Mouse (Mus musculus) left cerebral cortex, adult 2 months (tissue): Measurements from ENCODE around the gene Syna. TPM values are rescaled to one million over a fixed set of nuclear protein-coding genes. Genes with fewer than 3 reads are reported as not detected.

Source experiments
- DNase-seq, 2 experiments: peaks; one replicate each; pipeline ENCODE4 v3.0.0; 2021 to 2022; ENCODE audit warnings: low spot score in 2 of 2, mixed read lengths in 1 of 2; ENCODE audit errors: extremely low spot score in 1 of 2
- H3K27ac ChIP-seq: fragments of 200-600 bp; 2 replicates; pipeline ENCODE4 v1.8.1; 2022
- H3K4me3 ChIP-seq: fragments of 200-600 bp; 2 replicates; pipeline ENCODE4 v1.8.1; 2022
- CTCF ChIP-seq: fragments of 200-600 bp; IDR thresholded peaks from 2 replicates; pipeline ENCODE4 v1.8.1; 2022; ENCODE audit warnings: antibody characterized with exemption, mild to moderate bottlenecking, moderate library complexity
- intact Hi-C: fragments of 180-260 bp; cut with DNase I; formaldehyde crosslinking; loops from one replicate; pipeline ENCODE4 v1.15.1; 2025
- total RNA-seq, 2 experiments: library from RNA; stranded (reverse); gene quantifications; 2 replicates each; pipeline ENCODE4 v1.2.3; 2021

Syna gene
- total RNA-seq, 2 experiments from 2014 or later = 0.21 to 0.34 TPM

DNA sequence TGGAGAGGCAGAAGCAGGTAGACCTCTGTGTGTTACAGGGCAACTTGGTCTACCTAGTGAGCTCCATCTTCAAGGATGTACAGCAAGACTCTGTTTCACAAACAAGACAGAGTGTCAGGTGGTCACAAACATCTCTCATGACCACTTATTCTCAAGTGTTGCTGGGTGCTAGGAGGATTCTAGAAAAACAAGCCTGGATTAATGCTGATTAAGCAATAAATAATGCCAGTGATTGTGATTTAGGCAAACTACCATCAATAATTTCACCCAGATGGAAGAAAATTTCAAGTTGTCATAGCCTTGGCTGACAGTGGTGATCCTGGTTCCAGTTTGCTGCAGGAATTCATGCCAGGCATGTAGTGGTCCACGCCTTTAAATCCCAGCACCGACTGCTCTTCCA is 4.3 kb upstream of the Syna start:
- no peak overlapping the region for H3K4me3 ChIP-seq
- no peak for DNase-seq
- intact Hi-C loops = no loop called here
- no peak overlapping the region for H3K27ac ChIP-seq
- TF ChIP-seq CTCF = no peak

- no peak overlapping the region for H3K4me3 ChIP-seq
- H3K27ac ChIP-seq = no peak overlapping the region
- no peak for DNase-seq
- intact Hi-C loops = no loop called here
- no peak for TF ChIP-seq CTCF
Observed at GRCm38 (mm10) chr5:134560450-134561171, 640 bp upstream of the Syna start.

DNA sequence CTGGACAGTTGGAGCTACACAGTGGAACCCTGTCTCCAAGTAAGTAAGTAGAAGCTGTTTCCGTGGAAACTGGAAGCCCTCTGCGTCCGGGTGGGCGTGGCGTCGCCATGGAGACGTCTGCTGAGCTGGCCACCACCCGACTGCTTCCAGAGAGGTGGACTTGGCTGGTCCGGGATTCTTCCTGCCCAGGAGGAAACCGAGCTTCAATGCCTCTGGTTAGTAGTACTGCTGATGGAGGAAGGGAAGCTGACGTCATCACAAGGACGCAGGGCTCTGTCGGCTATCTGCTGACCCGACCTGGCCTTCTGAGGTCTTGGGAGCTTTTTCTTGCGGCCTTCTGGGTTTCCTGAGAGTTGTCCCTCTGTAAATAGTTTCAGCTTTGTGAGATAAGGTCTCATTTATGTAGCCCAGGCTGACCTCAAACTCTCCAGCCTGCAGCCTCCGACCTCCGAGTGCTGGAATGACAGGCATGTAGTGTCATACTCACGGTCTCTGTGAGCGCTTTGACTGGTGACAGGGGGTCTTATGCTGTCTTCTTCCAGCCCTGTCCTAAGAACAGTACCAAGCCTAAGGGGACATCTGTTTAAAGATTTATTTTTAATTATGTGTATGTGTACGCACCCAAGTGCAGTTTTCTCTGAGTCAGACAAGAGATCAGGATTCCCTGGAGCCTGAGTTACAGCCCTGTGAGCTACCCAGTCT is 4.4 kb downstream of the Syna start:
- Histone ChIP-seq H3K27ac (peak overlapping the region; percentile 76), H3K4me3 (peak overlapping the region; percentile 18)
- intact Hi-C loops = loop anchor here (2.0 kb wide), 1 partner anchor 13 kb away; no protein-coding TSS in a partner anchor
- DNase-seq = peak; percentile 82 to 85
- TF ChIP-seq CTCF = no peak

DNA sequence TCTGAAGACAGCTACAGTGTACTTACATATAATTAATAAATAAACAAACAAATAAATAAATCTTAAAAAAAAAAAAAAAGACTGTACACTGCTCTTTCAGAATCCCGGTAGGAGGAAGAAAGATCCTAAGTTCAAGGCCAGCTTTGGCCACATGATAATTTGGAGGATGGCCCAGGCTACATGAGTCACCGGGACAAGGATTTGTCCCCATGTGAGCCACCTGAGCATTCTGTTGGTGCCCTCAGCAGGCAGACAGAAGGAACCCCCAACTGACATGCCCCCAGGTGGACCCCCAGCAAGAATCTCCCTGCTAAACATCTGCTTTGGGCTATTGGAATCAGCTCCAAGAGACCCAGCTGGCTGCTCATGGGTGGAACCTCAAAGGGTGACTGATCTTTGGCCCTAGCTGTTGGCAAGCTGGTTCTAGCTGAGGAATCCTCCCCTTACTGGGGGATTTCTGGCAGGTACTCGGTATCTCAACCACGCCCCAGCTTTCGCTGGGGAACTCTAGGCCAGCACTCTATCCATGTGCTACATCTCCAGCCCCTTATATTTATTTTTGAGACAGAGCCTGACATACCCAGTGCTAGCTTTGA is 5.9 kb downstream of the Syna start:
- no peak; the same call in 1 of the 2 replicates for TF ChIP-seq CTCF
- Histone ChIP-seq H3K4me3 (no peak overlapping the region), H3K27ac (no peak overlapping the region)
- DNase-seq = no peak
- intact Hi-C loops = loop anchor here (2.0 kb wide), 1 partner anchor 15 kb away; no protein-coding TSS in a partner anchor

GRCm38 (mm10) chr5:134552110-134552972 is 7.6 kb downstream of the Syna start, which contains the start of gene Clip2:
Gene Clip2, minus strand, starts transcription at chr5:134552434.
- intact Hi-C loops = loop anchor here (1.0 kb wide), 1 partner anchor 20 kb away; no protein-coding TSS in a partner anchor
- H3K4me3 ChIP-seq = peak within 1 kb of the TSS; percentile 80
- TF ChIP-seq CTCF = peak; percentile 42
- DNase-seq = peak; percentile 99
- peak within 1 kb of the TSS; percentile 98 for H3K27ac ChIP-seq

DNA sequence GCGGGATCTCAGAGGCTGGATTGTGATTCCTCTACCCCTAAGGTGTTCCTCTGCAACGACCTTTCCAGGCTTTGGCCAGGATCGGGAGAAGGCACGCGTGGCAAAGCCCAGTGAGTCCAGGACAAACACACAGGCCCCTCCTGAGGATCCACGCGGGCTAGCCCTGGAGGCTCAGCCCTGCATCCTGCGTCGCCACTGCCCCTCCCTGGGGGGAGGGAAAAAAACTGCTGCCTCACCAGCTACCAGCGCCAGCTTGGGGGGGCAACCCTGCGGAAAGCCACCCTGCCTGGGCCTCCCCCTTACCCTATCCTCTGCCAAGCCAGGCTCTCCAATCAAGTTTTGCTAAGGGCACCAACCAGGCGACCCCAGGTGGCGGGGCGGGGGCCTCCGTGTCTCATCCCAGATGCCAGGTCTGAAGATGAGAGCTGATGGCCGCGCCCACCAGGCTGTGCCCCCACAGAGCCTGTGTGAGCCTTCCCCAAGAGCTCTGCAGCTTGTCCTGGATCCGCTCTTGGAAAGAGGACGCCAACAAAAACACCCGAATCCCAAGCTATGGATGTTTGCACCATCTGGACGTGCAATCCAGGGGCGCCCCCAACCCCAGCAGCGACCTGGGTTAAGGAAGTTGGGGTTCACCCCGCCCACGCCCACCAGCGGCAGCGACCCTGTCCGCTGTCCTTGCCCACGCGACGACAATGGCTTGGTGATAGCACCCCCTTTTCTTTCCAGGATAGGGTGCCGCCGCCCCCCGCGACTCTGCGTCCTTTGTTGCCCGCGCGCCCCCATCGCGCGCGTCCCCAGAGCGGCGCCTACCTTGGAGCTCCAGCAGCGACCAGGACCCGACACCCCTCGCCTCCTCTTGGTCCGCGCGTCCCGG is 8.5 kb downstream of the Syna start:
- peak overlapping the region; percentile 98 for H3K27ac ChIP-seq
- H3K4me3 ChIP-seq = peak overlapping the region; percentile 80
- intact Hi-C loops = loop anchor here (1.0 kb wide), 1 partner anchor 21 kb away; no protein-coding TSS in a partner anchor
- no peak for TF ChIP-seq CTCF
- DNase-seq = peak; percentile 57 to 61

DNA sequence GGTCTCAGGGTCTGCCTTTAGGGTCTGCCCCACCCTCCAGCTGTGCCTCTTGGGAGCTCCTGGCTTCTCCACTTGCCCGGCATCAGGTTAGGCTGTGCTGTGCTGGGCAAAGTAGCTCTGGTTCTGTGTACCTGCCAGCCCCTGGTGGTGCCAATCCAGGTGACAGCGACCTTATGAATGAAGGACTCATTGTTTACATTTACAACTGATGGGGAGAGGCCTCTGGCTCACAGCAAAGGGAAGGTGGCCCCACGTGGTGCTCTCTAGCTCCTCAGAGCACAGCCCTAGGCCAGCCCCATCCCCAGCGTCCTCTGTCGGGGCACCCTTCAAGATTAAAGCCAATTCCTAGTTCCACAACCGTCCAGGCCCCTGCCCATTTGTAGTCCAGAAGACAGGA is 9.1 kb downstream of the Syna start:
- TF ChIP-seq CTCF = no peak
- Histone ChIP-seq H3K4me3 (peak overlapping the region; percentile 80), H3K27ac (peak overlapping the region; percentile 98)
- no peak for DNase-seq
- intact Hi-C loops = no loop called here

GRCm38 (mm10) chr5:134549640-134550168 is 10.3 kb downstream of the Syna start:
- DNase-seq = no peak
- no peak for TF ChIP-seq CTCF
- no peak overlapping the region for H3K4me3 ChIP-seq
- 0 out of 2 replicates have a peak overlapping the region, but pooled peaks have one; percentile 15 for H3K27ac ChIP-seq
- intact Hi-C loops = no loop called here

- TF ChIP-seq CTCF = no peak
- intact Hi-C loops = no loop called here
- H3K27ac ChIP-seq = no peak overlapping the region
- H3K4me3 ChIP-seq = no peak overlapping the region
- no peak for DNase-seq
Observed at GRCm38 (mm10) chr5:134548306-134548705, 11.7 kb downstream of the Syna start.

DNA sequence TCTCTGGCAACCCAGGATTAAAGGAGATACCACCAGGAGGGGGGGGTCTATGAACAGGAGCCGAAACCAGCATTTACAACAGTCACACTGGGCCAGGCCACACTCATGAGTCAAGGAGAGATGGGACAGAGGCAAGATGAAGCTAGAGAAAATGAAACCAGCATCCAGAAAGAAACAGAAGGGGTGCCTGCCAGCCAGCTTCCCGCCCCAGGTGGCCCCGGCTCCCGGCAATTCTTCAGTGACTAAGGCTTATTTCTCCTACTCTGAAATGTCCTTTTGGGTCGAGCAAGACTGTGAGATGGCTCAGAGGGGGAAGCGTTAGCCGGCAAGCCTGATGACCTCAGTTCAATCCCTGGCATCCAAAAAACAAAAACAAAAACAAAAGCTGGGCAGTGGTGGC is 13.2 kb downstream of the Syna start:
- TF ChIP-seq CTCF = no peak
- H3K4me3 ChIP-seq = 0 out of 2 replicates have a peak overlapping the region, but pooled peaks have one; percentile 5
- peak overlapping the region; percentile 47 for H3K27ac ChIP-seq
- intact Hi-C loops = loop anchor here (2.0 kb wide), 1 partner anchor 46 kb away; no protein-coding TSS in a partner anchor
- DNase-seq = no peak
